Mouse (Mus musculus) cortical plate, adult 2 months (tissue): ENCODE measurements around the gene Lbr. TPM values are rescaled to one million over a fixed set of nuclear protein-coding genes. Genes with fewer than 3 reads are reported as not detected.

Experiments
- H3K27ac ChIP-seq: fragments of 200-500 bp; 2 replicates; pipeline ENCODE4 v1.5.1; 2012; ENCODE audit warnings: low read length, control low read depth, inconsistent platforms; ENCODE audit not compliant: insufficient read depth
- H3K4me1 ChIP-seq: fragments of 200-500 bp; 2 replicates; pipeline ENCODE4 v1.6.1; 2011; ENCODE audit warnings: low read length; ENCODE audit not compliant: control insufficient read depth, insufficient read depth
- H3K4me3 ChIP-seq: fragments of 200-500 bp; 2 replicates; pipeline ENCODE4 v1.5.1; 2011; ENCODE audit warnings: mild to moderate bottlenecking, low read length, control low read depth; ENCODE audit not compliant: insufficient read depth
- CTCF ChIP-seq: fragments of 200-500 bp; IDR thresholded peaks from 2 replicates; pipeline ENCODE4 v1.5.1; 2011; ENCODE audit warnings: mild to moderate bottlenecking, control low read depth, low read length; ENCODE audit not compliant: insufficient read depth; ENCODE audit errors: extremely low read depth
- POLR2A ChIP-seq: fragments of 200-500 bp; IDR thresholded peaks from 2 replicates; pipeline ENCODE4 v1.6.1; 2011; ENCODE audit warnings: mild to moderate bottlenecking, low read length, control low read depth; ENCODE audit not compliant: insufficient read depth; ENCODE audit errors: extremely low read depth
- polyA plus RNA-seq: library from polyadenylated mRNA; depleted of rRNA; stranded (reverse); fragments of >200 nt; gene quantifications from 2 replicates; pipeline ENCODE4 v1.2.3, GENCODE M21; 2012

Gene Lbr
- polyA plus RNA-seq, 1 experiment = 12.6 TPM

DNA sequence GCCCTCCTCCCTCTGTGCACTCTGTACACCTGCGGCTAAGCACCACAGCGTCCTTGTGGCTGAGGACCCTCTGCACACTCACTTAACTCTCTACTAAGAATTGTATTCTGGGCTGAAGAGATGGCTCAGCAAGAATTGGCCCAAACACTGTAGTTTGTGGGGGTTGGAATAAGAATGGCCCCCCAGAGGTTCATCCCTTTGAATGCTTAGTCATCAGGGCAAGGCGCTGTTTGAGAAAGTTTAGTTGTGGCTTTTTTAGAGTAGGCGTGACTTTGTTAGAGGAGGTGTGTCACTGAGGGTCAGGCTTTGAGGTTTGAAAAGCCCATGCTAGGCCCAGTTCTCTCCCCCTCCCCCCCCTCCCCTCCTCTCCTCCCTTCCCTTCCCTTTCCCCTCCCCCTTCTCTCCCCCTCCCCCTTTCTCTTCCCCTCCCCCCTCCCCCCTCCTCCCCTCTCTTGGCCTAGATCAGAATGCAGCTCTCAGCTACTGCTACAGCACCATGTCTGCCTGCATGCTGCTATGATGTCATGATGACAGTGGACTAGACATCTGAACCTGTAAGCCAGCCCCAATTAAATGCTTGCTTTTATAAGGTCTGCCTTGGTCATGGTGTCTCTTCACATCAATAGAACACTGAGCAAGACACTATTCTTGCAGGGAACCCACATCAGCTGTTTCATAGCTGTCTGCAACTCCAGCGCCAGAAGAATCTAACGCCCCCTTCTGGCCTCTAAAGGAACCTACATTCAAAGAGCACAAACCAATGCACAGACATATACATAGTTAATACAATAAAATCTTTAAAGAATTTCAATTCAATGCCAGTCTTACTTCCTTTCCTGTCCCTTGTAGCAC lies 23.8 kb upstream of the Lbr start:
- Histone ChIP-seq H3K27ac (no peak overlapping the region), H3K4me3 (no peak overlapping the region), H3K4me1 (no peaks in the 10 kb centered on the region)
- TF ChIP-seq CTCF (no peak), POLR2A (no peak)

- Histone ChIP-seq H3K4me1 (no peaks in the 10 kb centered on the region), H3K27ac (no peak overlapping the region), H3K4me3 (no peak overlapping the region)
- TF ChIP-seq POLR2A (no peak), CTCF (no peak)
Observed at GRCm38 (mm10) chr1:181865863-181866216, 23.0 kb upstream of the Lbr start.

DNA sequence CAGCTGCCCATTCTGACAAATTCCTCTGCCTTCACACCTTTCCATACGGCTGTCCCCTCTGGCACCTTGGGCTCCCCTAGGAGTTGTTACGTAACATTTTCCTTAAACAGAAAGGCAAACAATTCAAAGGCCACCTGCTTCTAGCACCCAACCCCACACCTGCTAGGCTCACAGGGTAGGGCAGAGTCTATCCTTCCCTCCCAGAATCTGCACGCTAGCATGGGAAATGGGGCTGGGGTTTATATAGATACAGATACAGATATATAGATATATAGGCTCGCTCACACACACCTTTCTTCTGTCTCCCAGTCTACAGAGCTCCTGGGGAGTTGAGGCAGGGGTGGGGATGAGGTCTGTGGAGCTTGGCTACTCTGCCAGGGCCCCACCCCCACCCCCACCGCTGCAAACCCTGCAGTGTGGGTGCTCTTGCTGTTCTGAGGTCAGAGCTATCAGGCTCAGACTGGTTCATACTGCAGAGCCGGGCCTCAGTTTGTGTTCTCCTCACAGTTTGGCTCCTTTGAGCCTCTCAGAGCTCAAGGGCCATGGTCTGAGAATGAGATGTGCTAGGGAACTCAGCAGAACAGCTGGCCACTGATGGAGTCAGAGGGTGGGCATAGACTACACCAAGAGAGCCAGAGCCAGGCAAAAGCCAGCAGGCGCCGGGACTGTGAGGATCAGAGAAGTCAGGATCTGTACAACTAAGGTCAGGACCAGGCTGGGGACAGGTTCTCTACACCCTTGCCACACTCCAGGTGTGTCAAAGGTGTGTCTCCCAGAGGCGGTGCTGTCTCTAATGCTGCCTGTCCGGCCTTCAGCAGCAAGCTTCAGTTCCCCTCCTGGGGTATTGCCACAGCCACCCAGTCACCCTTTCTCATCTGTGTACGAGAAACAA lies 22.4 kb upstream of the Lbr start:
- TF ChIP-seq POLR2A (no peak), CTCF (no peak)
- H3K4me1 ChIP-seq = no peaks in the 10 kb centered on the region
- H3K4me3 ChIP-seq = no peak overlapping the region
- no peak overlapping the region for H3K27ac ChIP-seq

DNA sequence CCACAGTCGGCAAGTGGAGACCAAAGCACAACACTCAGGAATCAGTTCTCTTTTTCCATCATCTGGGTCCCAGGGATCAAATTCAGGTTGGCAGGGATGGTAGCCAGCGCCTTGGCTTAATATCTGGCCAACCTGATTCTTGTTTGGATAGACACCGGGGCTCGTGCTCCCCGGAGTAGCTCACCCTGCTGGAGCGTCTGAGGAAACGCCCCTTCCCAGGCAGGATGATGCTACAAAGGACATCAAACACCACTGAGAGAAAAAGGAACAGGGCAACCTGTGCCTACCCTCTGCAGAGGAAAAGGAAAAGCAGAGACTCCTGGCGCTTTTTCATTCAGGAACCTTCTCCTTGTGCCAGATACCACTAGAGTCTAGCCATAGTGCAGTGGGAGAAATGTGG lies 20.6 kb upstream of the Lbr start:
- Histone ChIP-seq H3K27ac (no peak overlapping the region), H3K4me1 (no peaks in the 10 kb centered on the region), H3K4me3 (no peak overlapping the region)
- TF ChIP-seq CTCF (no peak), POLR2A (no peak)

GRCm38 (mm10) chr1:181862676-181863374 lies 20.0 kb upstream of the Lbr start:
- TF ChIP-seq CTCF = no peak
- TF ChIP-seq POLR2A = no peak

GRCm38 (mm10) chr1:181861181-181861902 lies 18.5 kb upstream of the Lbr start:
- no peak for TF ChIP-seq CTCF
- TF ChIP-seq POLR2A = no peak
- Histone ChIP-seq H3K4me1 (no peaks in the 10 kb centered on the region), H3K27ac (no peak overlapping the region), H3K4me3 (no peak overlapping the region)

More at GRCm38 (mm10) chr1:181862676-181863374, 20.0 kb upstream of the Lbr start:
- Histone ChIP-seq H3K27ac (no peak overlapping the region), H3K4me1 (no peaks in the 10 kb centered on the region), H3K4me3 (no peak overlapping the region)

DNA sequence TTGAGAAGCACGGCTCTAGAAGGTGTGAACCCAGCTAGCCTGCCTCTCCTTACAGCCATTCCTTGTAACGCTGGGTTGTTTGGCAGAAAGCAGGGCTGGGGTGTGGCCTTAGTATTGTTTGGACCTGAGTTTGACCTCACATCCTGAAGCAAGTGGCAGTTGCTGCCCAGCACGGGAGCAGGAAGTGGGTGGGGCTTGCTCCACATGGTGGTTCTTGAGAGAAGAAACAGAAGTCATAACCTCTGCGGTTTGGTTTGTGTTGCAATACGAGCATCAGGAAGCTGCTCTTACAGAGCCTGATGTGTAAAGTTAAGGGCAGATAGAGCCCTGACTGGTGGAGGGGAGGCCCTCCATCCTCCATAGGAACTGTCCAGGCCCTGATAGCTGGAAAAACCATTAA lies 17.8 kb upstream of the Lbr start:
- Histone ChIP-seq H3K4me1 (no peaks in the 10 kb centered on the region), H3K27ac (no peak overlapping the region), H3K4me3 (no peak overlapping the region)
- TF ChIP-seq POLR2A (no peak), CTCF (no peak)

DNA sequence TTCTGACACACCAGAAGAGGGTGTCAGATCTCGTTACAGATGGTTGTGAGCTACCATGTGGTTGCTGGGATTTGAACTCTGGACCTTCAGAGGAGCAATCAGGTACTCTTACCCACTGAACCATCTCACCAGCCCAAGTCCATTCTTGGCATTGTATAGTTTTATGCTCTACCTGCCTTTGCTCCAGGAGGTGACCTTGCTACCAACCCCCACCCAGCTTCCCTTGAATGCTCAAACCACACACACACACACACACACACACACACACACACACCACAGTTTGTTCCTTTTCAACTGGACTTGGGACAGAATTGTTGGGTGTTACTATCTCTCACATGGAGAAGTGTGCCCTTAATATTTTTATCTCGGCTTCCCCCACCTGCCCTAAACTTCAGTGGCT lies 13.5 kb upstream of the Lbr start:
- Histone ChIP-seq H3K4me3 (no peak overlapping the region), H3K4me1 (0 out of 2 replicates have a peak, but pooled peaks cover 1% of the 10 kb centered on the region), H3K27ac (no peak overlapping the region)
- TF ChIP-seq POLR2A (no peak), CTCF (no peak)

DNA sequence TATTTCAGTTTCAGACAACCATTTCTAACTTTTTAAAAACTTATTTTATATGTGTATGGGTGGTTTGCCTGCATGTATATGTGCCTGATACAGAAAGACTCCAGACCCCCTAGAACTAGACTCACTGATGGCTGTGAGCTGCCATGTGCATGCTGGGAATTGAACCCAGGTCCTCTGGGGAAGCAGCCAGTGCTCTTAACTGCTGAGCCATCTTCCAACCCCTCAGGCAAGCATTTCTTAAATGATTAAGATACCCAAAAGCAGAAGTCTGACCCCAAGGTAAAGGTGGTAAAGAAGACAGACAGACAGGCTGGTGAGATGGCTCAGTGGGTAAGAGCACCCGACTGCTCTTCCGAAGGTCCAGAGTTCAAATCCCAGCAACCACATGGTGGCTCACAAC lies 12.0 kb upstream of the Lbr start:
- H3K4me1 ChIP-seq = 0 out of 2 replicates have a peak, but pooled peaks cover 1% of the 10 kb centered on the region
- H3K27ac ChIP-seq = no peak overlapping the region
- TF ChIP-seq CTCF (no peak), POLR2A (no peak)
- H3K4me3 ChIP-seq = no peak overlapping the region
